Mouse (Mus musculus) CD8-positive naive resting alpha-beta T cell, adult 2 months (primary cell): ENCODE results near the gene Masp1.

Experiments
- DNase-seq, 2 experiments: peaks; one replicate each; pipeline ENCODE4 v3.0.0; 2022; ENCODE audit warnings: low read depth in 2 of 2, low spot score in 2 of 2

The Masp1 gene

DNA sequence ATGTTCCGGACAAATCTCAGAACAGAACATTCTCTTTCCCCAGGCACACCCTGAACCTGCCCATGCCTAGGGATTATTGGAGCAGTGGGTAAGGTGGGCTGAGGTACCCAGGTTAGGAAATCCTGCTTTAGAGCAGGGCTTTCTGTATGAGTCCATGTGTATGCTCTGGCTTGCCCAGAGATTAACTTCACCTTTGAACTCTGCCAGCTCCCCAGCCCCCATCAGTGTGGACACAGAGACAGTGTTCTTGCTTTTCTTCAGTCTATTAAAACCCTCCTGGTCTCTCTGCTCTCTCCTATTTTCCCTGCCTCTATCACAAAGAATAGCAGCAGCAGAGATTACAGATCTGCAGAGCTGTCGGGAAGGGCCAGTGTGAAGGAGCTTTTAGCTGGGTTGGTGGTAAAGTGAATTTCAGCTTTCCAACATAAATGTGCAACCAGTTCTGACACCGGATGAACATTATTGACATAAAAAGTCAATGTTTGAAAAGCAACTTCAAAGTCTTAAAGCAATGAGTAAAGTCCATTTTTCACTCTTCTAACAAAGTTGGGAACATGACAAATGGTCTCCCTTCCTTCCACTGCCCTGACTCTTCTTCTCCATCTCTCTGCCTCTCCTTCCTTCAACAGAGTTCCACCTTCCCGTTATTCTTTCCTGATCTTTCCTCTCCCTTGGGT lies 56.8 kb downstream of the Masp1 start:
- no peak for DNase-seq

DNA sequence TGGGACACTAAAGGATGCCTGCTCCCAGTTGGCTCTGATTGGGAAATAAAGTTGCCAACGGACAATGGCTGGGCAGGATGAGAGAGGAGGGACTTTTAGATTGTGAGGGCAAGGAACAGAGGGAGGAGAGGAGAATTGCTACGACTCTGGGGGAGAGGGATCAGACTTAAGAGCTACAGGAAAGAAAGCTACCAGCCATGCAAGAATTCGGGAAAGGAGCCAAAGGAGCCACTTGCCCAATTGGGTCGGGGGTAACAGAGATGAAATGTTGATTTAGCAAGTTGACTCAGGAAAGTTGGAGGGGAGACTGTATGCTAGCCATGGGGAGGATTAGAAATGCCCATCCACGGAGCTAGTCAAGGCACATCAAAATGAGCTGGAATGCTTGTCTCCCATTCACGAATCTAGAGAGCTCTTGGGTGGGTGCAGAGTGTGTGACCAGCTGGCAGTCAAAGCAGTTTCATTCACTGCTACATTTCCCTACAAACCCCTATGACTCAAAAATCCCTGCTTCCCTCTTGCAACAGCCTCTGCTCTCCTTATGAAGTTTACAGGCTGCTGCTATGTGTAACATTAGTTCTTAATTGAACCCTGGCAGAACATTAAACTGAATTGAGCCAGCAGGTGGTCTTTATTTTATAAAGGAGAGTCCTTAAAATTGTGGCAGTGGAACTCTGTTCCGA lies 61.6 kb downstream of the Masp1 start:
- no peak for DNase-seq

DNA sequence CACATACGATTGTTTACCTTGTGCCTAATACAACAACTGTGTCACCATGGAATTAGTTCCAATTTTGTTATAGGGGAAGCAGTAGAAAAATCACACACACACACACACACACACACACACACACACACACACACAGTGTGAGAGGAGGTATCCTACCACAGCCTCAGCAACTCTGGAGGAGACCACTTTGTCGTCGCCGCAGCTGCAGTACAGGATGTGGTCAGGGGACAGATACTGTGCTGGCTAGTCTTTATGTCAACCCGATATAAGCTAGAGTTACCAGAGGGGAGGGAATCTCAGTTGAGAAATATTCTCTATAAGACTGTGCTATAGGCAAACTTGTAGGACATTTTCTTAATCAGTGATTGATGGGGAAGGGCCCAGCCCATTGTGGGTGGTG lies 63.3 kb downstream of the Masp1 start:
- DNase-seq = peak; percentile 18 to 30

DNA sequence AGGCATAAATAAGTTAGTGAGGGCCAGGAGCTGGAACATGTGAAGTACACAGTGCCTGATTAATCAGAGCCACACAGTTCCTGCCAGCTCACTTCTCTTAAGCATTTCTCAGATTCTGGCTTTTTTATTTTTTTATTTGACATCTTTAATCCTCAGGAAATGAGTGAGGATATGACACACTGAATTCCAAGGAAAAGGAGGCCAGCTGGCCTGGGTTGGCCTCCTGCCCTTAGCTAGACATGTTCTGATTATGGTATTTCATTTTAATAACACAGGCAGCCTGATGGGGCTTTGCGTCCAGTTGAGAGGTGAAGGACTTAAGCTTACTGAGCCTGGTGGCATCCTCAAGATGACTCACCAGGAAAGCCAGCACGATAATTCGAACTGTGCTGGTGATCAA lies 64.1 kb downstream of the Masp1 start:
- DNase-seq = no peak

DNA sequence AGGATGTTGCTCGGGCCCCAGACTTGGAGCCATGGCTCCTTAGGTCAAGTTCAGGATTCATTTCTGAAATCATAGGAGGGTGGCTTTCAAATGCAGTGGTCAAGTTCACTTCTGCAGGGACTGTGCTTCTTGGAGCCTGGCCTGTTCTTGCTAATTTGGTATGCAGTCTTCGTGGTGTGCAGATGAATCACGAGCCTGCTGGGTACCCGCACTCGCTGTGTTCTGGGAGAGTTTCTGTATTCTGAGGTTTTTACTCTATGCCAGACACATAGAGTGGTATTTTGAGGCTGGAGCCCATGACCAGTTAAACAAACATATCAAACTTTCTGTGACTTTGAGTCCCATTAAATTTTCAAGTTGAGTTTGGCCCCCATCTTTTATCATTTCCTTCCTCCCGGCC lies 66.2 kb downstream of the Masp1 start:
- DNase-seq = no peak

DNA sequence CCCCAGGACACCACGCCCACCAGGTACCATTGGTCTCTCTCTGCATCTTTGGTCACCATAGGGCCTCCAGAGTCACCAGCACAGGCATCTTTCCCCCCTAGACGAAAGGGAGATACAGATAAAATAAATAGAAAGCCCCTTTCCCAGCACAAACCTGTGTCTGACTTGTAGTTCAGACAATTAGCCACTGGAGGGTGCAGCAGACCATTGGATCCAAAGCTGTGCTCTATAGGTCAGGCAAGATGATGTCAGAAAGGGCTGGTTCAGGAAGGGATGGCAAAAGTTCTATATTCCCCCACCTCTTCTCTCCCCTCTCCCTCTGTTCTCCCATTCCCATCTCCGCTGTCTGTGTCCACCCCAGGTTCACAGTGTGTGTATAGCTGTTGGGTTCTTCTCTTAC lies 68.1 kb downstream of the Masp1 start:
- DNase-seq = peak; percentile 25 to 49

DNA sequence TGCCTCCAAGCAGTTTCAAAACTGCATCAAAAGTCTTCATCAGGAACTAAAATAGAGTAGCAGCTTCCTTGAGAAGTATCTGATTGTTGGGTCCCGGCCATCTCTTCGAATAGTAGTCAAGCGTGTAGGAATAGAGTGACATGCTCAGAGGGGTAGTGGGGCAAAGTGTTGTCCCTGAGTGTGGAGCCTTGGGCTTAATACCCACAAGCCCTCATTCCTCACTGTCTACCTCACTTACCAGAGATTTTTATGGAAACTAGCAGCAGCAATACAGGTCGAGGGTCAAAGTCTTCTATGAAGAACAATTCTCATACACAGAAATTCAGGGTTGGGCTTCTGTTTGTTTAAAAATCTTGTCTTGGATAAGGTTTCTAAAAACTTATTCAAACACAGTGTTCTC lies 69.8 kb downstream of the Masp1 start:
- DNase-seq = no peak

DNA sequence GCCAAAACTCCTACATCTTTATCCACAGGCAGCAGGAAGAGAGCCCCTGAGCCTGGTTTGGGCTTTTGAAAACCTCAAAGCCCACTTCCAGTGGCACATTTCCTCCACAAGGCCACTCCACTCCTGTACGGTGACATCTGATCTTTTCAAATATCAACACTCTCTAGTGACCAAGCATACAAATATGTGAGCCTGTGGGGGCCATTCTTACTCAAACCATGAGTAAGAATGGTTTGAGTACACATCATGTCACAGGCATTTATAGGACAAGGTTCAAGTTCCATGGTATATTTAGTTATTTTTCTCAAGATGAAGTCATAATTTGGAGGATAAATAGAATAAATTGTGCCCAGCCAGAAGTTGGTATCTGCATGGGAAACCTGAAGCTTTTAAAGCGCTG lies 70.7 kb downstream of the Masp1 start:
- DNase-seq = no peak

DNA sequence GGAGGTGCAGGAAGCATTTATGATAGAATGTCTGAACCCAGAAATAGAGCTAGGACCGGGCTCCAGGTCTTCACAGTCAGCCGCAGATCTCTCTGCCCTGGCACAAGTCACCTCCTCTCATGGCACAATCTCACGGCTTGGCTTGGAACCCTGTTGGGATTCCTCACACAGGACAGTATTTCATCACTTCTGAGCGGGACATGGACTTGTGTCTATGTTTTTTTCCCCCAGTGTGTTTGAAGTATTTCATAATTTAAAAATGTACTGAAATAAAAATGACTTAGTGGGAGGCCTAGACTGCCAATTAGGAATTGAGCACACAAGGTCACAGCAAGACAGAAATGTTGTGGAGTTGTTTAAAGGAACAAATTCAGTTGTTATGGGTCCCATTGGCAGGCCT lies 76.4 kb downstream of the Masp1 start:
- DNase-seq = no peak

DNA sequence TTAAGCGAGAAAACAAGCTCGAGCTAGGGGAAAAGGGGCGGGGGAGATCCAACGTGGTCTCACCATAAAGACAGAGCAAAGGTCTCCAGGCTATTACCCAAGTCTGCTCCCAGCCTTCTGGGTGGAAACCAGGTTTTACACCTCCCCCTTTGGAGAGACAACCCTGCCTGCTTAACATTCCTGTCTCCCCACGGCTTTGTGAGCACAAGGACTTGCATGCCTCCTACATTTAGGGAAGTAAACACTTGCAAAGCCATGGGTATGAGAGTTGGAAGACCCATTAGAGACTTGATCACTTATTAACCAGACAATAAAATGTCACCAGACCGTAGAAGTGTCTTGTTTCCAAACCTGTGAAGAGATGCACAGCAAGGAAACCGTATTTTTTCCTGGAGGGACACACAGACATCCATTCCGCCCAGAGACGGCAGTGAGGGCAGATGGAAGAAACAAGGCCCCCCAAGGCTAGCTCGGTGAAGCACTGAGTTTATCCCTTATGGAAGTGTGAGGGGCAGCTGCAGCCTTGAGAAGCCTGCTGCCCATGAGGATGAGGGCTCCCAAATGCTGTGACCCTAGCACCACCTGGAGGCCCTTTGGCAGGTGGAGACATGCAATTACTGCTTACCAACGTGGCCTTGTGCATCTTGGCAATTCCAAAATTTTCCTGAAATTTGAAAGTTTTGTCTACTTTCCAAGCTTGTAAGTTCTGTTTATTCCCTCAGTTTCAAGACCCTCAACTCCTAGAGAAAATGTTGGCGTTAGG lies 83.0 kb downstream of the Masp1 start:
- DNase-seq = no peak

DNA sequence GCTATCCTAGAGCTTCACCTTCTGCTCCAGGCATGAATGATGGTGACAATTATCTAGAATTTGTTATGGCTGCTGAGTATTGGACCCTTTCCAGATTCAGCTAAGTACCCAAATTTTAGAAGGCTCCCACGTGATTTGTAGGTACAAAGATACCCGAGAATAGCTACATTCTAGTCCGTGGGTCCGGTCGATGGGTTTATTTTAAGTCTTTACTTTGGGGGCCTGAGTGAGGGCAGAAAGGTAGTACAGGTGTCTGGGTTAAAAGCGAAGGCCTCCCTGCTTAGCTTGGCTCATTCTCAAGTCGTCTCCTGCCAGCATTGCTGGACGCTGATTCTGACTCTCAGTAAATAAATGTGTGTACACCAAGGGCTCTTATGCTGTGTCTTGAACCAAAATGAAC lies 90.6 kb downstream of the Masp1 start:
- no peak for DNase-seq

DNA sequence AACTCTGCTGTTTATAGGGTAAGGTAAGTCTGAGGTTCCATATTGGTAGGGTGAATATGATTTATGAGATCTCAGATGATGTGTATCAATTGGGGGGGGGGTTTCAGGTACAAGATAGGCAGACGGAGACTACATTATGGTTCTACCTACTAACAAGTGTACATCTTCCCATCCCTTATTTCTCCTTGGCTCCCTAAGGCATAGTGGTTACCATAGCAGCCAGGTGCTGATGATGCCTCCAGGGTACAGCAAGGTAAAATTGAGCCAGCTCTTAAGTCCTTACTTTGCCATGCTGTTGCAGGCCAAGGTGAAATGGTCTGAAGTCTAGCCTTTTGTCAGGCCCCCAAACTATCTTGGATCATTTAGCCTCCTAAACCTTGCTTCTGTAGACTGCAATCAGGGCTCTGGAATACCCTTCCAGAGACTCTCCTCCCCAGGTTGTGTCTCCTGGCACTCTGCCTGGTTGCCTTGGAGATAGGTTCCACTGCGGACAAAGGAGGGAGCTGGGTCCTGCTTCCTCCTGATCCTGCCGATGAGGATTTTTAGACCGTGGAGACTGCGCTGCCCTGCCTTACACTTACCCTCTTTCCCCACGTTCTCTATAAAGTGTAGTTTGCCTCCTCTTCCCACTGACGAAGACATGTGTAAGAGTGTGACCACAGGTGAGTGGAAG lies 91.8 kb downstream of the Masp1 start, which contains the start of gene Rtp1:
Gene Rtp1, plus strand, starts transcription at position 487 of the 673 bp plus-strand sequence.
- no peak for DNase-seq

DNA sequence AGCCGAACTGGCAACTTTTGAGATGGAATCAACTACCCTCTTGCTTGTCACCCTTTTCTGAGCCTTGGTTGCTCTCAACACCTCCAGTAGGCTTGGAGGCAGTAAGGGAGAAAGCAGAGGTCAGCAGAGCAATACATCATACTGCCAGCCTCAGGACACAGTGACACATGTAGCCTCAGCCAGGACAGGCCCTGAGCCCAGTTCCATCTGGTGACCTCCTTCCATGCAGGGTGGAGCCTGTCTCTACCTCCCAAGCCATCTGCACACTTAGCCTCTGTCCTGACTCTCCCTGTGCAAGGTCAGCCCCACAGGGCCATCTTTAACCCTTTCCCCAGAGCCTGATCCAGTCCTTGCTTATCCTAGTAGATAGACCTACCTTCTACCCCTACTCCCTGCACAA lies 92.9 kb downstream of the Masp1 start:
- DNase-seq = no peak

DNA sequence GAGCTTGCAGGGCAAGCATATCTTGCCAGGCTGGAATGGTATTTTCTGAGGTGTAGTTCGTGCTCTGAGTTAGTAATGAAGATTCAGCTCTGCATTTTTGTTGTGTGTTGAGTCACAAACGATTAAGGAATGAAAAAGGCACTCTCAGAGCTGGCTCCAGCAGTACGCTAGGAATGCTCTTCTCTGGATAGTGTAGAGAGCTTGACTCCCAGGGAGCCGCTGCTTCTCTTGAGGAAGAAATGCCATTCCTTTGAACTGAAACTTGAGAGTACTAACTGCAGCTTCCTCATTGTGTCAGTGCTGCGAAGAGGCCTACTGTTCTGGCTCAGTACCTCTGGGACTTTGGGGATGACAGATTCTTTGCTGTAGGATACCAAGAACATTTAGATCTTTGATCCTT lies 96.8 kb downstream of the Masp1 start:
- DNase-seq = no peak

DNA sequence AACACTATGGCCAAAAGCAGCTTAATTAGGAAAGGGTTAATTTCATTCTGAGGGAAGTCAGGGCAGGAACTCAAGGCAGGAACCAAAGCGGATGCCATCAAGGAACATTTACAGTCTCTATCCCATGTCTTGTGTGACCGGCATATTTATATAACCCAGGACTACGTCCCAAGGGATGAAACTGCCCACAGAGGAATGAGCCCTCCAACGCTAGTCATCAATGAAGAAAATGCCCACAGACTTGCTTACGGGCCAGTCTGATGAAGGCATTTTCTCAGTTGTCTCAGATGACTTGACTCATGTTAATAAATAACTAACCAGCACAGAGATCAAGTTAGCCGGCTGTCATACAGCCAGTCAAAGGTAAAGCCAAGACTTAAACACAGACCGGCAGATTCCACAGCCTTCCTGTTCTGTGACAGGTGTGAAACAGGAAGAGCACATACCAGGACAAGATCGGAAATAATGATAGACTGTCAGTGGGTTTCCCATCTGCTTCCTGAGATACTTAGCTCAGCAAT lies 101.0 kb downstream of the Masp1 start:
- no peak for DNase-seq

DNA sequence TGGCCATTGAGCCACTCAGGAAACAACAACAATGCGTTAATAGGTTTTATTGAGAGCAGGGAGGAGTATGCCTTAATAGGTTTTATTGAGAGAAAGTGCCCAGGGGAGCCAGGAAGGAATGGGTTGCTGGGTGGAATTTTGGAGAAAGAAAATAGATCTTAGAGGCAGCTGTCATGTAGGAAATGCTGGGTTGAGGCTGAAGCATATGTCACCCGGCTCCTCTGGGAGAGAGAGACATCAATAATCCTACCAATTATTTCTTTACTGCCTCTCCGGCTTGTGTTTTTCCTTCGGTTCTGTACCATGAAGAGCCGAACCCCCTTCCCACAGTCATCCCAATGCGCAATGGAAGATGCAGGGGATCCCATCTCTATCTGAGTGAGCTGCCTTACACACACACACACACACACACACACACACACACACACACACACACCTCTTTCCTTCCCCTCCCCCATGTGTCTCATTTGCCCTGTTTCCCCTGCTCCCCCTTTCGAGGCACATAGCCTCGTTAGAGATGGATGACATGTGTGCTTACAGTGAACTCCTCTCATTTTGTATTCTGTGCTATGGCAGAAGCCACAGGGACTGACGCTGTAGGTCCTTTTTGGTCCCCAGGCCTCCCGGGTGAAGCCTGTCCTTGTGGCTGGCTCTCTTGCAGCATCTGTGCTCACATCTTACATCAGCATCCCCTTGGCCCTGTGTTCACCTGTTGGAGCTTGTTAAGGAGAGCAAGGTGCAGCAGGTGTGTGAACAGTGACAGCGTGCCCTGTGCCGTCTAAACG lies 103.0 kb downstream of the Masp1 start:
- DNase-seq = no peak

DNA sequence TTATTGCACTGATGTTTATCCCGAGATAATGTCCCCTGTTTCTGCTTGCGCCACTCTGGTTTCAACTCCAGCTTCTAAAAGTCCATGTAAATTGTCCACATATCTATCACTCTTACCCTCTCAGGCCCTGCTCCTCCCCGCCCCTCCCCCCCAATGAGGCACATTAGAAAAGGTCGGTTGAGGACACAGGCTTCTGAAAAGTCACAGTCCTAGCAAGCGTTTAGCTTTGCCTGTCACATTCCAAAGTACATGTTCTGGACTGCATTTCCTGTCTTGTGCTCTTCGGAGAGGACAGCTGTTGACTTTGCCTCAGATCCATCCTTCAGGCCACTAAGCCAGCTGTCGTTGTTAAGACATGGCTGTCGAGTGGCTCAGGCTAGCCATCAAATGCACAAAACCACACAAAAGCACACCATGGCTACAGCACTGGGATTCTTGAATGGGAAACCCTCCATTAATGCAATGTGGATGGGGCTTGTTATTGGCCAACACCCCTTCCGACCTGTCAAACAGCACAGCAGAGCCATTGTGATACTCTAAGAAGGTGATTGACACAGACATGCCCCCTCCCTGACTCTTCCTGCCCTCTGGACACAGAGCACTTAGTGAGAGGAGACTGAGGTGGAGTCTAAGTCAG lies 103.8 kb downstream of the Masp1 start:
- no peak for DNase-seq

DNA sequence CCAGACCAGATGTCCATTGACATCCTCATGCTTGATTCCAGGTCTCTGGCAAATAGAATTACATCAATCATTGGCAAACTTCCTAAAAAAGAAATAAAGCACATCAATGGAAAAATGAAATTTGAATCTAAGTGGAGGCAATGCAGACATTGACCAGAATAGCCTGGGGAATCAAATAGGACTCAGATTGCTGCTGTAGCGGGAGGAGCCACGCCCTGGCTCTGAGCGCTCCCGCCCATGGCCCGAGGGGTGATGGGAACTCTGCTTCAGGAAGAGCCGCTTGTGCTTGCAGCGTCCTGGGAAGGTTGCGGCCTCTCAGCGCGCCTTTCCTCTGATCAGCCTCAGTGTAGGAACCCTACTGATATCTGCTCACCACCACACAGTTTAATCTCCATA lies 104.4 kb downstream of the Masp1 start:
- DNase-seq = no peak

DNA sequence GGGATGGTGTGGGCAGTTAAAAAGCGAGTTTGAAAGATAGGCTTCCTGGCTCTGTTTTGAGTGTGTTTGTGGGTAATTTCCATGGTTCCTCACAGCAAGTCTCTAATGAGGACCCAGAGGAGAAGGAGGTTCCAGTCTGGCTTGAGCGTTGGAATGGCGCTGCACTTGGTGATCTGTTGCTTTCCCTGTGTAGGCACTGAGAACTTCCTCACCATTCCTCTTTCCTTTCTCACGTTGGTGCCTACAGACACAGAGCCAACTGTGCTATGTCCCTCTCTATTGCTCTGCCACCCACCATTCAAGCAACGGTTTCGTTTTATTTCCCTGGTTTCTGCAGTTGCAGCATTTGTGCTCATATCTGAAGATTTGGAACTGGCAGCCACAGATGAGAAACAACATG lies 107.7 kb downstream of the Masp1 start:
- DNase-seq = no peak
